Mouse (Mus musculus) kidney, adult 2 months (tissue): ENCODE data around the gene Wipi2. TPM values are rescaled to one million over a fixed set of nuclear protein-coding genes. Genes with fewer than 3 reads are reported as not detected.

Source experiments
- DNase-seq: peaks from one replicate; pipeline ENCODE4 v3.0.0; 2021
- H3K27ac ChIP-seq: fragments of 200-500 bp; 2 replicates; pipeline ENCODE4 v1.5.1; 2012; ENCODE audit warnings: low read depth, low read length, control low read depth, inconsistent platforms; ENCODE audit not compliant: insufficient read depth
- H3K27me3 ChIP-seq: fragments of 200-500 bp; replicated peaks from 2 replicates; pipeline ENCODE4 v1.6.1; 2012; ENCODE audit warnings: mild to moderate bottlenecking, moderate library complexity, low read length, inconsistent platforms; ENCODE audit not compliant: control insufficient read depth, insufficient read depth
- H3K36me3 ChIP-seq: fragments of 200-500 bp; 2 replicates; pipeline ENCODE4 v1.6.1; 2012; ENCODE audit warnings: mild to moderate bottlenecking, moderate library complexity, low read length, inconsistent platforms; ENCODE audit not compliant: control insufficient read depth, insufficient read depth
- H3K4me1 ChIP-seq: fragments of 200-500 bp; 2 replicates; pipeline ENCODE4 v1.6.1; 2011; ENCODE audit warnings: low read length; ENCODE audit not compliant: control insufficient read depth, insufficient read depth
- H3K4me3 ChIP-seq: fragments of 200-500 bp; 2 replicates; pipeline ENCODE4 v1.5.1; 2011; ENCODE audit warnings: mild to moderate bottlenecking, low read depth, low read length, control low read depth; ENCODE audit not compliant: insufficient read depth
- CTCF ChIP-seq: fragments of 200-500 bp; conservative IDR thresholded peaks from 2 replicates; pipeline ENCODE4 v1.5.1; 2011; ENCODE audit warnings: low read depth, mild to moderate bottlenecking, control low read depth, low read length, moderate library complexity, mixed read lengths; ENCODE audit not compliant: insufficient read depth, insufficient read length
- POLR2A ChIP-seq: fragments of 200-500 bp; IDR thresholded peaks from one replicate; pipeline ENCODE4 v1.6.1; 2011; ENCODE audit warnings: low read depth, low read length, control low read depth
- WGBS: fragments of 180-500 bp; shearing (Covaris S2); methylation state at CpG from one replicate; pipeline ENCODE4 v1.1.7; 2018; 5-methylcytosine and 5-hydroxymethylcytosine counted together
- polyA plus RNA-seq: library from polyadenylated mRNA; depleted of rRNA; stranded (reverse); fragments of >200 nt; gene quantifications from 2 replicates; pipeline ENCODE4 v1.2.3, GENCODE M21; 2012; rRNA removed

The Wipi2 gene
- polyA plus RNA-seq, result 61.0 and 63.7 TPM in 2 replicates

DNA sequence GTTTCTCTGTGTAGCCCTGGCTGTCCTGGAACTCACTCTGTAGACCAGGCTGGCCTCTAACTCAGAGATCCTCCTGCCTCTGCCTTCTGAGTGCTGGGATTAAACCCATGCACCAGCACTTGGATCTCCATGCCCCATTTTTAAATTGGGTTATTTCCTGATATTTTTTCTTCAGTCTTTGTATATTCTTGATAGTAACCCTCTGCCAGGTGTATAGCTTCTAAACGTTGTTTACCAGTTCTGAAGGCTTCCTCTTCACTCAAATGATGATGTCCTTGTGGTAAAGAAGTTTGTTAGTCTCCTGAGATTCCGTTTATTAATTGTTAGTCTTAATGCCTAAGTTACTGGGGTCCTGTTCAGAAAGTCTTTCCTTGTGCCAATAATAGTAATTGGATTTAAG is at the start of gene Wipi2:
Gene Wipi2 (plus strand): TSS at position 301 of the 400 bp plus-strand sequence.
- H3K4me3 ChIP-seq, result peak within 1 kb of the TSS; percentile 56
- H3K27me3 ChIP-seq, result no peaks in the 10 kb centered on the region
- peak within 1 kb of the TSS; percentile 92 for H3K27ac ChIP-seq
- no peak for TF ChIP-seq POLR2A
- TF ChIP-seq CTCF, result no peak
- WGBS, result 86% methylated on average over 2 of the region's 2 CpGs
- DNase-seq, result no peak
- H3K4me1 ChIP-seq, result peaks cover 9% of the 10 kb centered on the region
- no peaks in the 10 kb centered on the region for H3K36me3 ChIP-seq

DNA sequence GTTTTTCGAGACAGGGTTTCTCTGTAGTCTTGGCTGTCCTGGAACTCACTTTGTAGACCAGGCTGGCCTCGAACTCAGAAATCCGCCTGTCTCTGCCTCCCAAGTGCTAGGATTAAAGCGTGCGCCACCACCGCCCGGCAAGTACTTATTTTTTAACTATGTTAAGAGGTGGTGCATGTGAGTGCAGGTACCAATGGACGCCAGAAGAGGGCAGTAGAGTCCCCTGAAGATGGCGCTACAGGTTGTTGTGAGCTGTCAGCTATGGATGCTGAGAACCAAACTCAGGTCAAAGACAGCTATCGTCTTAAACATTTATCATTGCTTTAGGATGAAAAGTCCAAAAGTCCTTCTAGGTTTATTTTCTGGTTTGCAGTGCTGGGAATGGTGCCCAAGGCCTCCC is 49.3 kb upstream of the Wipi2 start:
- WGBS, result 86% methylated on average over 10 of the region's 10 CpGs
- Histone ChIP-seq H3K4me3 (no peak overlapping the region), H3K27ac (no peak overlapping the region), H3K36me3 (no peaks in the 10 kb centered on the region), H3K4me1 (no peaks in the 10 kb centered on the region), H3K27me3 (no peaks in the 10 kb centered on the region)
- no peak for TF ChIP-seq POLR2A
- TF ChIP-seq CTCF, result 0 out of 2 replicates have a peak, but pooled peaks have one; percentile 15
- DNase-seq, result no peak

GRCm38 (mm10) chr5:142581517-142581916 is 46.0 kb upstream of the Wipi2 start:
- no peaks in the 10 kb centered on the region for H3K4me1 ChIP-seq
- 10% methylated on average over 5 of the region's 5 CpGs for WGBS
- H3K27me3 ChIP-seq, result no peaks in the 10 kb centered on the region
- H3K36me3 ChIP-seq, result no peaks in the 10 kb centered on the region
- H3K27ac ChIP-seq, result no peak overlapping the region
- H3K4me3 ChIP-seq, result no peak overlapping the region
- DNase-seq, result peak; percentile 45
- peak; percentile 81 for TF ChIP-seq CTCF
- no peak for TF ChIP-seq POLR2A

- H3K36me3 ChIP-seq, result no peaks in the 10 kb centered on the region
- H3K27ac ChIP-seq, result no peak overlapping the region
- no peak for TF ChIP-seq CTCF
- no peak for TF ChIP-seq POLR2A
- no peaks in the 10 kb centered on the region for H3K4me1 ChIP-seq
- no peak overlapping the region for H3K4me3 ChIP-seq
- no peak for DNase-seq
- H3K27me3 ChIP-seq, result no peaks in the 10 kb centered on the region
- WGBS, result 57% methylated on average over 14 of the region's 14 CpGs
These were observed 43.8 kb upstream of the Wipi2 start for GRCm38 (mm10) chr5:142583616-142584126.

DNA sequence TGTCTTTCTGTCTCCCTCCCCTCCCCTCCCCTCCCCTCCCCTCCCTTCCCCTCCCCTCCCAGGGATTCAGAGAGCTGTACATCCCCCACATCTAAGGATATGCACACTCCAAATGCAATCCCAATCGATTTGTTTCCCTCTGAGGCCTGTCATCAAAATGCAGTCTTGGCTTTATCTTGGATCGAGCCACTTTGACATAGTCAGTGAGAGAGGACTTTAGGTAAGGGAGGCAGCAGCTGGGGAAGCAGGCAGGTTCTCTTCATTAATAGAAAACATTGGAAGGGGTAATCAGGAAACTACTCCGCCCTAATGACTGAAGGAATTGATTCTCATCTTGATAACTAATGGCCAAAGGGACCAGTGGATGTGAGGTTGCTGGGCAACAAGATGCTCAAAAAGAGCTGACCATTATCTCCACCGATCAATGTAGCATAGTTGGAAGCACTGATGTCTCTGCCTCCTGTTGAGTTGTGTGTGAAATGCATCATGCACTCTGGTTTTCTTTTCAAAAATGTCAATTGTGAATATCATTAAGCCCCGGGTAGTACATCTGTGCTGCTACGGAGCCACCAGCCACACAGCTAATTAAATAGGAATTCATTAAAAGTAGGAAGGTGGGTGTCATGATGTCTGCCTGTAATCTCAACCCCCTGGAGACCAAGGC is 36.4 kb upstream of the Wipi2 start:
- H3K4me3 ChIP-seq, result no peak overlapping the region
- no peaks in the 10 kb centered on the region for H3K4me1 ChIP-seq
- WGBS, result 81% methylated on average over 6 of the region's 6 CpGs
- no peak for TF ChIP-seq CTCF
- no peak for TF ChIP-seq POLR2A
- no peaks in the 10 kb centered on the region for H3K36me3 ChIP-seq
- no peak for DNase-seq
- no peak overlapping the region for H3K27ac ChIP-seq
- H3K27me3 ChIP-seq, result no peaks in the 10 kb centered on the region

GRCm38 (mm10) chr5:142595698-142596097 is 31.8 kb upstream of the Wipi2 start:
- Histone ChIP-seq H3K27me3 (no peaks in the 10 kb centered on the region), H3K4me3 (no peak overlapping the region), H3K36me3 (no peaks in the 10 kb centered on the region), H3K27ac (no peak overlapping the region), H3K4me1 (no peaks in the 10 kb centered on the region)
- TF ChIP-seq CTCF (no peak), POLR2A (no peak)
- DNase-seq, result no peak
- 74% methylated on average over 3 of the region's 3 CpGs for WGBS

GRCm38 (mm10) chr5:142596723-142597122 is 30.8 kb upstream of the Wipi2 start:
- H3K4me1 ChIP-seq, result no peaks in the 10 kb centered on the region
- no peaks in the 10 kb centered on the region for H3K27me3 ChIP-seq
- no peak overlapping the region for H3K4me3 ChIP-seq
- no peak for TF ChIP-seq CTCF
- TF ChIP-seq POLR2A, result no peak
- H3K27ac ChIP-seq, result no peak overlapping the region
- DNase-seq, result no peak
- 77% methylated on average over 6 of the region's 6 CpGs for WGBS
- no peaks in the 10 kb centered on the region for H3K36me3 ChIP-seq
